Mouse (Mus musculus) brain, embryonic 14.5 days (tissue): ENCODE measurements around the gene Zfp316.

Experiments used
- CTCF ChIP-seq: fragments of 200-500 bp; IDR thresholded peaks from 2 replicates; pipeline ENCODE4 v1.5.1; 2012; ENCODE audit warnings: inconsistent platforms, mild to moderate bottlenecking, moderate library complexity, borderline replicate concordance; ENCODE audit not compliant: insufficient read depth, insufficient read length; ENCODE audit errors: extremely low read depth
- POLR2A ChIP-seq: fragments of 200-500 bp; IDR thresholded peaks from 2 replicates; pipeline ENCODE4 v1.6.1; 2012; ENCODE audit warnings: mild to moderate bottlenecking, inconsistent platforms, borderline replicate concordance; ENCODE audit not compliant: poor library complexity, insufficient read depth, insufficient read length, severe bottlenecking; ENCODE audit errors: extremely low read depth

- TF ChIP-seq POLR2A (no peak), CTCF (no peak)
Observed at GRCm38 (mm10) chr5:143265409-143265808, 4.4 kb downstream of the Zfp316 start.
